ENCODE assay signal across 8 mouse cellular contexts in genomic region chr7:105399058-105399934, GRCm38 (mm10). TPM values are rescaled to one million over a fixed set of nuclear protein-coding genes. Genes with fewer than 3 reads are reported as not detected.
A peak's percentile ranks its signal among the peaks of the same experiment; 100 is the strongest.
DNase-seq lines count a peak whose midpoint lies in the region; ATAC-seq and TF ChIP-seq lines count a peak whose summit lies in the region.

No protein-coding gene starts in this region.

- peak overlapping the region; percentile 67; the same call in 1 of the 2 replicates for H3K27ac ChIP-seq in lung, embryonic 14.5 days (ENCODE audit: low read depth)
- H3K27ac ChIP-seq in hindbrain, embryonic 13.5 days, result peak overlapping the region; percentile 72
- H3K27ac ChIP-seq in macrophage, result peak overlapping the region; percentile 82

- H3K9ac ChIP-seq in lung, embryonic 14.5 days, result peak overlapping the region; percentile 75
- peak overlapping the region; percentile 86 for H3K9ac ChIP-seq in hindbrain, embryonic 13.5 days

- no peak for TF ChIP-seq CTCF in lung, embryonic 14.5 days (IDR thresholded peaks at IDR 0.05; ENCODE audit: low read depth)

- DNase-seq in lung, embryonic 14.5 days, result peak; percentile 18
- DNase-seq in lung, postnatal 25 days (ENCODE audit: low spot score), result no peak
- peak; percentile 32 for DNase-seq in c-Kit-positive CD71-negative TER-119-negative erythroid progenitor cells, embryonic 14.5 days (ENCODE audit: low read depth)
- DNase-seq in adrenal gland, adult 8-10 months, result no peak
- no peak for DNase-seq in right cerebral cortex, postnatal 4 days
- DNase-seq in left cerebral cortex, adult 18-20 months (ENCODE audit: low spot score in 2 of 2), result no peak

- peaks cover 4% of the 10 kb centered on the region; the same call in 1 of the 2 replicates for H3K4me1 ChIP-seq in lung, embryonic 14.5 days (ENCODE audit: insufficient read depth)
- peaks cover 26% of the 10 kb centered on the region for H3K4me1 ChIP-seq in hindbrain, embryonic 13.5 days (replicated peaks)

- no peak; the same call in 1 of the 2 replicates for ATAC-seq in lung, embryonic 14.5 days (ENCODE audit: insufficient read depth)
- ATAC-seq in hindbrain, embryonic 13.5 days (ENCODE audit: low FRiP score), result no peak

- peaks cover 19% of the 10 kb centered on the region; the same call in 1 of the 2 replicates for H3K79me2 ChIP-seq in macrophage (ENCODE audit: inconsistent target)

- H3K27me3 ChIP-seq in lung, embryonic 14.5 days (ENCODE audit: insufficient read depth, low read length), result no peaks in the 10 kb centered on the region
- H3K27me3 ChIP-seq in hindbrain, embryonic 13.5 days, result no peaks in the 10 kb centered on the region

- no peaks in the 10 kb centered on the region for H3K9me3 ChIP-seq in lung, embryonic 14.5 days (ENCODE audit: low read depth, low read length)
- no peaks in the 10 kb centered on the region for H3K9me3 ChIP-seq in hindbrain, embryonic 13.5 days

- peak overlapping the region; percentile 78 for H3K4me2 ChIP-seq in lung, embryonic 14.5 days
- peak overlapping the region; percentile 87 for H3K4me2 ChIP-seq in hindbrain, embryonic 13.5 days

- under 1% methylated on average over 25 of the region's 25 CpGs for WGBS in lung, embryonic 14.5 days
- WGBS in hindbrain, embryonic 13.5 days, result under 1% methylated on average over 25 of the region's 25 CpGs
- under 1% methylated on average over 25 of the region's 25 CpGs for WGBS in macrophage (ENCODE audit: missing documents)

- no peaks in the 10 kb centered on the region for H3K36me3 ChIP-seq in lung, embryonic 14.5 days (ENCODE audit: insufficient read depth)
- no peaks in the 10 kb centered on the region; the same call in none of the 2 replicates for H3K36me3 ChIP-seq in hindbrain, embryonic 13.5 days
- no peaks in the 10 kb centered on the region for H3K36me3 ChIP-seq in macrophage (ENCODE audit: inconsistent target)

- H3K4me3 ChIP-seq in lung, embryonic 14.5 days (ENCODE audit: low read depth, low read length), result peak overlapping the region; percentile 79
- peak overlapping the region; percentile 60 for H3K4me3 ChIP-seq in hindbrain, embryonic 13.5 days
- peak overlapping the region; percentile 92 for H3K4me3 ChIP-seq in macrophage (ENCODE audit: inconsistent target)

RNA-seq across cellular contexts. Expression of gene Fam160a2, which starts 0.6 kb away (rescaled TPM):
- 41.9 and 42.3 TPM in 2 replicates for polyA plus RNA-seq in lung, embryonic 14.5 days (2014; fragmentation: Nextera tagmentation; extraction: Ambion mirVana)
- 41.5 and 43.7 TPM in 2 replicates for polyA plus RNA-seq in hindbrain, embryonic 13.5 days (2015; fragmentation: Nextera tagmentation; extraction: Ambion mirVana)
- total RNA-seq in macrophage (2018; cell fraction: chromatin; rRNA removed), result 100 to 1,000 TPM in 4 of 26 experiments, 10 to 100 TPM in 22; 17.8 to 146 (median 62.6) TPM
- 10 to 100 TPM in 17 of 26 experiments, 1 to 10 TPM in 9; 4.1 to 17.8 (median 12.3) TPM for total RNA-seq in macrophage (2018; cell fraction: cytosol; rRNA removed)
- 10 to 100 TPM; 10.1 to 83.9 (median 32.0) TPM for total RNA-seq in macrophage (2018; cell fraction: nucleus; rRNA removed)
- 6.6 to 12.5 TPM (median 9.3 TPM) in 3 replicates for polyA plus RNA-seq in macrophage (2018)
- total RNA-seq in adrenal gland, adult 8-10 months (2022), result 10 to 100 TPM; 28.5 to 34.9 (median 32.1) TPM
- 10 to 100 TPM; 70.5 to 72.2 TPM for total RNA-seq in left cerebral cortex, adult 18-20 months (2021)

RNA-seq across cellular contexts. Expression of gene Cnga4, which starts 5.1 kb away (rescaled TPM):
- 0.07 TPM in 1 of 2 replicates, not detected in the other for polyA plus RNA-seq in lung, embryonic 14.5 days (2014; fragmentation: Nextera tagmentation; extraction: Ambion mirVana)
- 0.16 TPM in 1 of 2 replicates, not detected in the other for polyA plus RNA-seq in hindbrain, embryonic 13.5 days (2015; fragmentation: Nextera tagmentation; extraction: Ambion mirVana)
- not detected for total RNA-seq in macrophage (2018; cell fraction: chromatin; rRNA removed)
- not detected for total RNA-seq in macrophage (2018; cell fraction: cytosol; rRNA removed)
- not detected for total RNA-seq in macrophage (2018; cell fraction: nucleus; rRNA removed)
- not detected in 3 replicates for polyA plus RNA-seq in macrophage (2018)
- total RNA-seq in adrenal gland, adult 8-10 months (2022), result not detected
- 1 to 10 TPM; 1.1 to 1.2 TPM for total RNA-seq in left cerebral cortex, adult 18-20 months (2021)

RNA-seq across cellular contexts. Expression of gene Gm5901, which starts 24.5 kb away (rescaled TPM):
- polyA plus RNA-seq in lung, embryonic 14.5 days (2014; fragmentation: Nextera tagmentation; extraction: Ambion mirVana), result not detected in 2 replicates
- polyA plus RNA-seq in hindbrain, embryonic 13.5 days (2015; fragmentation: Nextera tagmentation; extraction: Ambion mirVana), result not detected in 2 replicates
- total RNA-seq in macrophage (2018; cell fraction: chromatin; rRNA removed), result not detected
- not detected for total RNA-seq in macrophage (2018; cell fraction: cytosol; rRNA removed)
- not detected for total RNA-seq in macrophage (2018; cell fraction: nucleus; rRNA removed)
- polyA plus RNA-seq in macrophage (2018), result not detected in 3 replicates
- total RNA-seq in adrenal gland, adult 8-10 months (2022), result not detected
- total RNA-seq in left cerebral cortex, adult 18-20 months (2021), result not detected

RNA-seq across cellular contexts. Expression of gene Cckbr, which starts 26.2 kb away (rescaled TPM):
- 0.25 and 0.39 TPM in 2 replicates for polyA plus RNA-seq in lung, embryonic 14.5 days (2014; fragmentation: Nextera tagmentation; extraction: Ambion mirVana)
- polyA plus RNA-seq in hindbrain, embryonic 13.5 days (2015; fragmentation: Nextera tagmentation; extraction: Ambion mirVana), result 2.0 and 2.3 TPM in 2 replicates
- not detected for total RNA-seq in macrophage (2018; cell fraction: chromatin; rRNA removed)
- total RNA-seq in macrophage (2018; cell fraction: cytosol; rRNA removed), result not detected
- total RNA-seq in macrophage (2018; cell fraction: nucleus; rRNA removed), result not detected
- polyA plus RNA-seq in macrophage (2018), result not detected in 3 replicates
- total RNA-seq in adrenal gland, adult 8-10 months (2022), result under 1 TPM in 2 of 4 experiments, not detected in 2; 0.13 to 0.15 TPM
- 10 to 100 TPM; 68.3 to 74.4 TPM for total RNA-seq in left cerebral cortex, adult 18-20 months (2021)

RNA-seq across cellular contexts. Expression of gene Olfr692, which starts 31.3 kb away (rescaled TPM):
- polyA plus RNA-seq in lung, embryonic 14.5 days (2014; fragmentation: Nextera tagmentation; extraction: Ambion mirVana), result not detected in 2 replicates
- polyA plus RNA-seq in hindbrain, embryonic 13.5 days (2015; fragmentation: Nextera tagmentation; extraction: Ambion mirVana), result not detected in 2 replicates
- total RNA-seq in macrophage (2018; cell fraction: chromatin; rRNA removed), result not detected
- not detected for total RNA-seq in macrophage (2018; cell fraction: cytosol; rRNA removed)
- not detected for total RNA-seq in macrophage (2018; cell fraction: nucleus; rRNA removed)
- polyA plus RNA-seq in macrophage (2018), result not detected in 3 replicates
- total RNA-seq in adrenal gland, adult 8-10 months (2022), result not detected
- not detected for total RNA-seq in left cerebral cortex, adult 18-20 months (2021)

Comparison
In these comparisons a context has a peak if more than half of its experiments do, and no peak if none do; other contexts are left out.
1. DNase-seq: peak in lung, embryonic 14.5 days (single experiment) and c-Kit-positive CD71-negative TER-119-negative erythroid progenitor cells, embryonic 14.5 days (single experiment); none in lung, postnatal 25 days (single experiment), adrenal gland, adult 8-10 months (single experiment), right cerebral cortex, postnatal 4 days (single experiment) and left cerebral cortex, adult 18-20 months (0 of 2).
2. Peak in every context shown above with its lines, with median percentiles within 50 percentile points of each other: H3K27ac ChIP-seq and H3K4me3 ChIP-seq.